Mouse (Mus musculus) spleen, postnatal 14 days (tissue): Measurements from ENCODE around the gene Fam69b.
A peak's percentile ranks its signal among the peaks of the same experiment; 100 is the strongest.

Source experiments
- DNase-seq, 2 experiments: peaks; one replicate each; pipeline ENCODE4 v3.0.0; 2021 to 2022; ENCODE audit warnings: low spot score in 2 of 2

Gene Fam69b

GRCm38 (mm10) chr2:26627921-26628739, at the start of gene Fam69b:
Fam69b (plus strand) TSS chr2:26628457.
- no peak for DNase-seq

GRCm38 (mm10) chr2:26579714-26580113, 48.5 kb upstream of the Fam69b start, which contains the start of gene Egfl7:
Egfl7 (plus strand) TSS chr2:26580014.
- DNase-seq, result no peak

- DNase-seq, result no peak
These were observed 47.5 kb upstream of the Fam69b start for GRCm38 (mm10) chr2:26580751-26581150.

- no peak for DNase-seq
These were observed 46.1 kb upstream of the Fam69b start for GRCm38 (mm10) chr2:26582203-26582602.

- DNase-seq, result no peak
These were observed 45.5 kb upstream of the Fam69b start for GRCm38 (mm10) chr2:26582741-26583140.

GRCm38 (mm10) chr2:26583640-26584039, 44.6 kb upstream of the Fam69b start:
- no peak for DNase-seq

- DNase-seq, result no peak
These were observed 42.5 kb upstream of the Fam69b start for GRCm38 (mm10) chr2:26585713-26586112.

GRCm38 (mm10) chr2:26586294-26587043, 41.8 kb upstream of the Fam69b start, which contains the start of gene Gm20532:
Gm20532 (plus strand) TSS chr2:26586639.
- DNase-seq, result peak; percentile 28 to 49

GRCm38 (mm10) chr2:26587044-26587405, 41.2 kb upstream of the Fam69b start:
- DNase-seq, result no peak

- no peak for DNase-seq
These were observed 39.7 kb upstream of the Fam69b start for GRCm38 (mm10) chr2:26588573-26588972.

GRCm38 (mm10) chr2:26589284-26589683, 39.0 kb upstream of the Fam69b start:
- DNase-seq, result no peak

- DNase-seq, result no peak
These were observed 38.0 kb upstream of the Fam69b start for GRCm38 (mm10) chr2:26590282-26590681.

- DNase-seq, result no peak
These were observed 37.3 kb upstream of the Fam69b start for GRCm38 (mm10) chr2:26590962-26591361.

- DNase-seq, result no peak
These were observed 36.8 kb upstream of the Fam69b start for GRCm38 (mm10) chr2:26591416-26591815.

GRCm38 (mm10) chr2:26593211-26594021, 34.8 kb upstream of the Fam69b start:
- no peak for DNase-seq

- DNase-seq, result peak in 1 of 2 experiments; percentile 65
These were observed 34.3 kb upstream of the Fam69b start for GRCm38 (mm10) chr2:26594022-26594346.

GRCm38 (mm10) chr2:26594461-26594933, 33.8 kb upstream of the Fam69b start:
- no peak for DNase-seq

GRCm38 (mm10) chr2:26594934-26595724, 33.1 kb upstream of the Fam69b start:
- no peak for DNase-seq

- DNase-seq, result no peak
These were observed 32.4 kb upstream of the Fam69b start for GRCm38 (mm10) chr2:26595725-26596435.

- DNase-seq, result no peak
These were observed 31.4 kb upstream of the Fam69b start for GRCm38 (mm10) chr2:26596898-26597297.

GRCm38 (mm10) chr2:26597810-26598209, 30.4 kb upstream of the Fam69b start:
- no peak for DNase-seq
